Mouse (Mus musculus) macrophage (primary cell): Measurements from ENCODE around the gene Tns3. TPM values are rescaled to one million over a fixed set of nuclear protein-coding genes. Genes with fewer than 3 reads are reported as not detected.

ENCODE experiments used
- H3K27ac ChIP-seq: fragments of 350-480 bp; formaldehyde crosslinking; 2 replicates; pipeline ENCODE4 v1.9.0; 2021
- H3K36me3 ChIP-seq: fragments of 350-480 bp; formaldehyde crosslinking; 2 replicates; pipeline ENCODE4 v1.9.0; 2021; ENCODE audit errors: inconsistent target
- H3K4me3 ChIP-seq: fragments of 350-480 bp; formaldehyde crosslinking; 2 replicates; pipeline ENCODE4 v1.9.0; 2021; ENCODE audit errors: inconsistent target
- H3K79me2 ChIP-seq: fragments of 350-480 bp; formaldehyde crosslinking; 2 replicates; pipeline ENCODE4 v1.9.0; 2021; ENCODE audit errors: inconsistent target
- WGBS: methylation state at CpG from one replicate; pipeline ENCODE4 v1.1.7; 2026; ENCODE audit warnings: inconsistent platforms; ENCODE audit not compliant: missing documents; 5-methylcytosine and 5-hydroxymethylcytosine counted together
- polyA plus RNA-seq: library from polyadenylated mRNA; stranded (reverse); fragments of 250-400 nt; gene quantifications from 3 replicates; pipeline ENCODE4 v1.2.4, GENCODE M21; 2018; ENCODE audit warnings: inconsistent platforms

Tns3 gene
- polyA plus RNA-seq, 1 experiment from 2014 or later = 60.8 TPM

DNA sequence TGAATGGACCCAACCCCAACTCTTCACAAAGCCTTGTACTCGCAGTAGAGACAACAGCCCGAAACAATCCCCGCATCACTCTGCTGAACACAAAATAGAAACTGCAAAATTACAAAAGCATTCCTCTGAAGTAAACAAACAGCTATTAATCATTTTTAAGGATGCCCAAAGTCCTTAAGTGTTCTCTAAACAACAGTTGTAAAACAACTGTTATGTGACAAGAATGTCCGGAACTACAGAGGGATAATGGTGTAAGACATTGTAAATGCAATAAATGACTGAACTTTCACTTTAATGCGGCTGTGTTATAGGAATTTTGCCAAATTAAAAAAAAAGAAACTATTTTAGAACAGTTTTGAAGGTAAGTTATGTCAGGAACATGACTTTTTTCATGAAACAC, 190.7 kb downstream of the Tns3 start:
- Histone ChIP-seq H3K36me3 (peaks cover 54% of the 10 kb centered on the region), H3K4me3 (no peak overlapping the region), H3K79me2 (peaks cover 46% of the 10 kb centered on the region; the same call in 1 of the 2 replicates), H3K27ac (no peak overlapping the region)
- WGBS = 93% methylated on average over 5 of the region's 5 CpGs

- Histone ChIP-seq H3K79me2 (peaks cover 57% of the 10 kb centered on the region; the same call in 1 of the 2 replicates), H3K36me3 (peaks cover 50% of the 10 kb centered on the region), H3K4me3 (no peak overlapping the region), H3K27ac (no peak overlapping the region)
- 96% methylated on average over 11 of the region's 12 CpGs for WGBS
Measured at GRCm38 (mm10) chr11:8472439-8472838, 191.9 kb downstream of the Tns3 start.

- WGBS = 100% methylated on average over 3 of the region's 3 CpGs
- peaks cover 43% of the 10 kb centered on the region for H3K36me3 ChIP-seq
Measured at GRCm38 (mm10) chr11:8471535-8471934, 192.8 kb downstream of the Tns3 start.

GRCm38 (mm10) chr11:8469537-8469936, 194.8 kb downstream of the Tns3 start:
- Histone ChIP-seq H3K4me3 (no peak overlapping the region), H3K27ac (no peak overlapping the region), H3K36me3 (peaks cover 39% of the 10 kb centered on the region), H3K79me2 (peaks cover 72% of the 10 kb centered on the region; the same call in 1 of the 2 replicates)
- 89% methylated on average over 9 of the region's 9 CpGs for WGBS

More at GRCm38 (mm10) chr11:8471535-8471934, 192.8 kb downstream of the Tns3 start:
- Histone ChIP-seq H3K79me2 (peaks cover 66% of the 10 kb centered on the region; the same call in 1 of the 2 replicates), H3K4me3 (no peak overlapping the region), H3K27ac (no peak overlapping the region)

- H3K4me3 ChIP-seq = no peak overlapping the region
- peaks cover 69% of the 10 kb centered on the region; the same call in 1 of the 2 replicates for H3K79me2 ChIP-seq
- 26% methylated on average over 32 of the region's 33 CpGs for WGBS
- H3K27ac ChIP-seq = no peak overlapping the region
- peaks cover 37% of the 10 kb centered on the region for H3K36me3 ChIP-seq
Measured at GRCm38 (mm10) chr11:8468161-8469091, 195.9 kb downstream of the Tns3 start.

GRCm38 (mm10) chr11:8467403-8468160, 196.8 kb downstream of the Tns3 start:
- Histone ChIP-seq H3K79me2 (peaks cover 77% of the 10 kb centered on the region; the same call in 1 of the 2 replicates), H3K36me3 (peaks cover 37% of the 10 kb centered on the region), H3K27ac (no peak overlapping the region), H3K4me3 (no peak overlapping the region)
- WGBS = 91% methylated on average over 13 of the region's 13 CpGs

GRCm38 (mm10) chr11:8463866-8464265, 200.5 kb downstream of the Tns3 start:
- H3K4me3 ChIP-seq = no peak overlapping the region
- peaks cover 54% of the 10 kb centered on the region for H3K36me3 ChIP-seq
- H3K79me2 ChIP-seq = peaks cover 56% of the 10 kb centered on the region; the same call in 1 of the 2 replicates
- 100% methylated on average over 2 of the region's 2 CpGs for WGBS
- H3K27ac ChIP-seq = no peak overlapping the region

- Histone ChIP-seq H3K36me3 (peaks cover 53% of the 10 kb centered on the region), H3K79me2 (peaks cover 50% of the 10 kb centered on the region; the same call in 1 of the 2 replicates), H3K4me3 (no peak overlapping the region), H3K27ac (no peak overlapping the region)
- 88% methylated on average over 3 of the region's 3 CpGs for WGBS
Measured at GRCm38 (mm10) chr11:8462827-8463405, 201.4 kb downstream of the Tns3 start.

DNA sequence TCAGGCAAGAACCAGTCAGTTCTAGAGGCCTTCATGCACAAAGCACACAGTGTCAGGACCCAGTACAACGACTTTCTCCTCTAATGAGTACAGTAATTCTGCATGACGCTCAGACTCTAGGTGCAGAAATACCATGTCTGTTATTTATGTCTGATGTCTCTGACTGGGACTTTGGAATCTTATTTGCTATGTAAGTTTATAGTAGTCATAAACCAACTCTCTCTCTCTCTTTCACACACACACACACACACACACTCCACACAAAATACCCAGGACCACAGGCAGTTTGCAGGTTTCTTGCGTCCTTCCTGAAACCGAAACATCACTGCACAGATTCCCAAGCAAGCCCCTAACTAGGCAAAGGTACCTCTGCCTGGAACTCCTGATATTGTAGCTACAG, 203.5 kb downstream of the Tns3 start:
- Histone ChIP-seq H3K27ac (no peak overlapping the region), H3K79me2 (peaks cover 49% of the 10 kb centered on the region; the same call in 1 of the 2 replicates), H3K36me3 (peaks cover 46% of the 10 kb centered on the region), H3K4me3 (no peak overlapping the region)
- 94% methylated on average over 4 of the region's 4 CpGs for WGBS

DNA sequence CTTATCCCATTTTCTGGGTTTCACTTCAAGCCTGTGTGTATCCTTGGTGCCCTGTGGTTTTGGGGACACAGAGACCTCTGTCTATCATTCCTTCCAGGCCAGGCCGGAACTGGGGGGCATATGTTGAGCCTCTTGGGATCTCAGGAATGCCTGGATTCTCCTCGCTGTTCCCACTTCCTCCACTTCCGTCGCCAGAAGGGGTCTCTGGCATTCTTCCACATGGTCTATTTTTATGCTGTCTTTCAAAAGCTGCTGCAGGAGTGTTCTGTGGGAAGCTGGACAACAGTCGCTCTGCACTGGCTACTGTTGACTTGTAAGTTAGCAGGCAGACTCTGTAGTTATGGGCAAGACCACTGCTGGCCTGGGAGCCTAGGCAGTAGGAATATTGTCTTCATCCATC, 206.4 kb downstream of the Tns3 start:
- no peak overlapping the region for H3K27ac ChIP-seq
- peaks cover 51% of the 10 kb centered on the region; the same call in 1 of the 2 replicates for H3K79me2 ChIP-seq
- 84% methylated on average over 5 of the region's 5 CpGs for WGBS
- no peak overlapping the region for H3K4me3 ChIP-seq
- peaks cover 50% of the 10 kb centered on the region for H3K36me3 ChIP-seq

GRCm38 (mm10) chr11:8456586-8457285, 207.6 kb downstream of the Tns3 start:
- peaks cover 45% of the 10 kb centered on the region; the same call in 1 of the 2 replicates for H3K79me2 ChIP-seq
- 87% methylated on average over 9 of the region's 9 CpGs for WGBS
- H3K36me3 ChIP-seq = peaks cover 50% of the 10 kb centered on the region
- no peak overlapping the region for H3K27ac ChIP-seq
- no peak overlapping the region for H3K4me3 ChIP-seq

- 68% methylated on average over 6 of the region's 6 CpGs for WGBS
- H3K27ac ChIP-seq = no peak overlapping the region
- H3K36me3 ChIP-seq = peaks cover 50% of the 10 kb centered on the region
- H3K4me3 ChIP-seq = no peak overlapping the region
- H3K79me2 ChIP-seq = peaks cover 39% of the 10 kb centered on the region; the same call in 1 of the 2 replicates
Measured at GRCm38 (mm10) chr11:8455650-8456049, 208.7 kb downstream of the Tns3 start.

GRCm38 (mm10) chr11:8453252-8453651, 211.1 kb downstream of the Tns3 start:
- no peak overlapping the region for H3K4me3 ChIP-seq
- no peak overlapping the region for H3K27ac ChIP-seq
- WGBS = 90% methylated on average over 6 of the region's 6 CpGs
- H3K79me2 ChIP-seq = peaks cover 33% of the 10 kb centered on the region; the same call in 1 of the 2 replicates
- peaks cover 64% of the 10 kb centered on the region for H3K36me3 ChIP-seq
